Mouse (Mus musculus): Measurements from ENCODE around the gene Ubtd1.
A peak's percentile ranks its signal among the peaks of the same experiment; 100 is the strongest.

GRCm38 (mm10) chr19:42016840-42017239, 35.3 kb downstream of the Ubtd1 start:
- TF ChIP-seq POLR2A (IDR thresholded peaks at IDR 0.05; ENCODE audit: insufficient read depth, low read depth, low read length), result no peak
- 0 out of 2 replicates have a peak, but pooled peaks have one; percentile 37 for TF ChIP-seq EP300 (IDR thresholded peaks at IDR 0.05; ENCODE audit: insufficient read depth, low read depth, low read length)

Measured in heart, adult 2 months (tissue).